Mouse (Mus musculus): ENCODE measurements around the gene Gpatch3.

Gpatch3 gene

DNA sequence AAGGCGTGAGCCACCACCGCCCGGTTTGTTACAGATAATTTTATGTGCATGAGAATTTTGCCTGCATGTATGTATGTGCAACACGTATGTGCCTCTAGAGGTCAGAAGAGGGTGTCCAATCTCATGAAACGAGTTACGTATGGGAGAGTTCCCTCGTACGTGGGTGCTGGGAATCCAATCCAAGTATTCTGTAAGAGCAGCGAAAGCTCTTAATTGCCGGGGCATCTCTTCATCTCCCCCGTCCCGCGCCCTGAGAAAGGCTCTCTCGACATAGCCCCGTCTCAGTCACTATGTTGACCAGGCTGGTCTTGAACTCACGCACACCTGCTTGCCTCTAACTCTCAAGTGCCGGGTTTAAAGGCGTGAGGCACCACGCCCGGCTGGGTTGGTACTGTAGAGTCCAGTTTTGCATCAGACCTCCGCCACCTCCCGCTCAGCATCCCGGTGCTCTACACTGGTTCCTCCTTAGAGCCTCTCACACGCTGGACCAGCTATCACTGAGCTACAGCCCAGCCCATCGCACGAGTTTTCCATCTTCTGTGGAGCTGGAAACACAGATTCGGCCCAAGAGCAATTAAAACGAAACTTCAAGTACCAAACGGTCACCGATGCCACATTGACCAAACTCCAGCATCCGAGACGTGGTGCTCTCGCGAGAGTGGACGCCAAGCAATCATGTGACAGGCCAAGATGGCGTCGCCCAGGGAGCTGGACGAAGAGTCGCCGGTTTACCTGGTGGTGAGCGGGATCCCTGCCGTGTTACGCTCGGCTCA lies at the start of gene Gpatch3:
TSS of gene Gpatch3 (plus strand) at position 676 of the 773 bp plus-strand sequence.
- peak; percentile 99 for DNase-seq (ENCODE audit: low spot score)

DNA sequence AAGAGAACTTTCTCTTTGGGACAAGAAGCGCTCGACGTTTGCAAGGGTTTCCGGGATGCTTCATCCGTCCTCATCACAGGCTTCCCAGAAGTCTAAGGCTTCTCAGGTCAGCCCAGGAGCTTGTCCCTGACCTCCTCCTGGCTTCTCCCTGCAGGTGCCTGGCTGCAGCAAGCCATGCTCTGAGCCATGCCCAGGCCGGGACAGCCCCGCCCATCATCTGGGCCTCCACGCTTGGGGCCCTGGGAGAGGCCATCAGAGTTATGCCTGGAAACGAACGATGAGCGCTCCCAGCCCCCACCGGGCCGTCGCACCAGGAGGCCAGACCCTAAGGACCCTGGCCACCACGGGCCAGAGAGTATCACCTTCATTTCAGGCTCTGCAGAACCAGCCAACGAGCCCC lies 46.8 kb upstream of the Gpatch3 start:
- DNase-seq (ENCODE audit: low spot score), result no peak

DNA sequence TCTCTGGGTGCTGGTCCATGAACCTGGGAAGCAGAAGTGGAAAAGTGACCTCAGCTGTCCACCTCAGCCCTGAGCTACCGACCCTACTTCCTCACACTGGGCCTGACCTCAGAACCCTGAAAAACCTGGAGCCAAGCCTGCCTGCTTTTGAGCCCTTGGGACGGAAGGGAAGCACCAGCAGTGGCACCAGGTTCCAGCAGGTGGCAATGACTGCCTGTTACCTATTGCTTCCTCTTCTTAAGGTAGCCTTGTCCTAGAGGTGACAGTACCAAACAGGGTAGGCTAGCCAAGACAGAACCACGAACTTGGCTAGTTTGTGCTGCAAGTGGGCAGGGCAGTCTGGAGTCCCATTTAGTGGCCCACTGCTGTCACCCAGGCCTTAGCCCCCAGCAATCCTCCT lies 41.8 kb upstream of the Gpatch3 start:
- no peak for DNase-seq (ENCODE audit: low spot score)

DNA sequence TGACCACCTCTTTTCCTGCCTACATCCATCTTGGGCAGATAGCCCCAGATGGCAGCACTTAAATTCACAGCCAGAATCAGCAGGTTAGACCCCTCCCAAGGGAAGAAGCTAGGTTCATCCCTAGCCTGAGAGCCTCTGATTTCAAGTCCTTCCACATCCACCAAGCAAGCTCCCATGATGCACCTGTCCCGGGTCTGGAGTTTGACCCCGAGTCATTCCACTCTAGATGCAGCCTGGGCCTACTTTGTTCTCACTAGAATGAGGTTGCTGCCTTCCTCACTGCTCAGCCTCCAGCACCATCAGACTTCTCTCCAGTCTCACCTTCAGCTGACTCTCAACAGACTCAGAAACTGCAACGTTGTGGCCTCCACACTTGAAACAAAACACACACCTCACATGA lies 38.5 kb upstream of the Gpatch3 start:
- DNase-seq (ENCODE audit: low spot score), result no peak

DNA sequence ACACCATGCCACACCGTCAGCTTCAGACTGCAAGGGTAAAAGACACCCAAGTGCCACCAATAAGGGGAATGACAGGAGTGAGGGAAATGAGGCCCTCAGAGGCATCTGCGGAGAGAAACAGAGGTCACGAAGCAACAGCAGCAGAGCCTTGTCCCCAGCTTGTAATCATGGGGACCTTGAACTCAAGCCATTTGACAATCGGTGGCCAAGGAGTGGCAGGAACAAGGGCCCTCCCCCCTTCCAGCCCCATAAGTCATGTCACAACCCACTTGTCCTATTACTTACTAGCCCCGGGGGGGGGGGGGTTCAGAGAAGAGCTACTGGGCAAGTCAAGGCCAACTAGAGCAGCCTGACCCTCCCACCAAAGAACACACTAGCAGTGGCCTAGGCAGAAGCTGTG lies 37.9 kb upstream of the Gpatch3 start:
- DNase-seq (ENCODE audit: low spot score), result no peak

DNA sequence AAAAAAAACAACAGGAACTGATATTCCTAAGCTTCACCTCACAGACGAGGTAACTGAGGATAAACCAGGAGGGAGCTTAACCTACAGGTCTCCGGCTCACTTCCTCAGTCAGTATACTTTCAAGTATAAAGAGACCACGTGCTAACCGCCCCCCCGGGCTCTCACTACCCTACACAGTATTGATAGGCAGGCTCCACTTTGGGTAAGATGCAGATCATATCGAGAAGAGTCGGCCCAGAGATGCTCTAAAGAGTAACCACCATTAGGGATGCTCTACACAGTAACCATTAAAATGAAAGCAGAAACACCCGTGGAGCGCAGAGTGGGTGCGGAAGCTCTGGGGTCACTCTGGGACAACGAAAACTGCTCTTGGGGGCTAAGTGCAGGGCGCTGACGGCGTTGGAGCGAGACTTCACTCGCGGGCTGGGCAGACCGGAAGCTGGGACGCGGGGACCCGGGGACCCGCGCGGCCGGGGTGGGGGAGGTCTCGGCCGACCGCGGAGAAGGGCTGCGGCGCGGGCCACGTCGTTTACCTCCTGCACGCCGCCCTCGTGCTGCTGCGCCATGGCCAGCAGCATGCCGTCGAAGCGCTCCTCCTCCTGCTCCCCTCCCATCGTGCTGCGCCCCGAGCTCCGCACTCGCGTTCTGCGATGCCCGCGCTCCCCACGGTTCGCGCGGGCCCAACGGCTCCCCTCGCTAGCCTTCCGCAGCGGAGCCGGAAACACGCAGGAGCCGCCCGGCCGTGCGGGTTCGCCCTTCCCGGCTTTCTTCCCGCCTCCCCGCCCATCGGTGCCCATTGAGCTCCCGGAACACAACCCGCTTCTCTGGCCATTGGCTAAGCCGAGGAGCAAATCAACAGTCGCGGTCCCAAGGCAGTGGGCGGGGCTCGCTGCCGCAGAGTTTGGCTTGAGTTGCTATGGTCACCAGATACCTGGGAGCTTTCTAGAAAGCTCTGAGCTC lies 29.0 kb upstream of the Gpatch3 start, which contains the start of gene Nudc:
TSS of gene Nudc (minus strand) at position 725 of the 960 bp plus-strand sequence.
- peak; percentile 99 for DNase-seq (ENCODE audit: low spot score)

DNA sequence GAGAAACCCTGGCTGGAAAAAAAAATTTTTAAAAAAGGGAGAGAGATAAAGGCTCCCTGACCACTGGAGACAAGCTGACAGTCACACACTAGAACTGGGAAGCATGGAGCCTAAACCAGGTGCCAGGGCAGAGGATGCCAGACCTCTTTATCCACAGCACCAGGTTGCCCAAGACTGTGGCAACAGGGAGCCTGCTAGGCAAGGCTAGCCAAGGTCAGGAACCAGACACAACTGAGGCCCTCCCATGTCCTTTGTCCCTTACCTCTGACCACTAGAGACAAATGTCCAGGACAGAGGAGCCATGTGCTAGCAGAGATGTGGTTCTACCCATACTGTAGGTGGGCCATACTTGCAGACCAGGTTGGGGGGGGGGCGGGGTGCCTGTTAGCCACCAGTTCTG lies 22.5 kb upstream of the Gpatch3 start:
- DNase-seq (ENCODE audit: low spot score), result no peak

DNA sequence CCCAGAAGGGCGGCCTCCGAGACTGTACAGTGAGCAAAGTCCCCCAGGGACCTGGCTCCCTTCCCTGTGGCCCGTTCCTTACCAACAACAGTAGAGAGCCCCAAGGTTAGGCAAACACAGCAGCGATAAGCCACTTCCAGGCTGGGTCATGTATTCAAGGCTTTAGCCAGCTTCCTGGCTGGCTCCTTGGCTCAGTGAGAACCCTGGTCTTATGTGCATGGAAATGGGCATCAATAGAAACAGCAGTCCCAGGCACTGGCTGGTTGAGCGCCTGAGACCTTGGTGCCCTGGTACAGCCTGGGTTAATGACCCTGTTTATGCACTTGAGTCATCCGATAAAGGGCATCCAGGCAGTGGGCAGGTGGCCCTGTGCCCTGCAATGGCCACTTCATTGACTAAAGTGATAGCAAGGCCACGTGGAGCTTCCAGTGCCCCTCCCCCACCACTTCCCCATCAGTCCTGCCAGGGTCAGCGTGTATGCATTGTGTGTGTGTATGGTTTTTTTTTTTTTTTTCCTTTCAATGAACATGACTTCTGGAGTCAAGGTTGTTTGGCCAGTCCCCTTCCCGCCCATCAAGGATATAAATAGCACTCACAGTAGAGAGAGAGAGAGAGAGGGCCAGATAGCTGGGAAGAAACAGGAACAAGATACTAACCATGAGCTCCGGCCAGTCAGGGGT lies 21.6 kb upstream of the Gpatch3 start, which contains the start of gene Nr0b2:
TSS of gene Nr0b2 (plus strand) at position 609 of the 680 bp plus-strand sequence.
- no peak for DNase-seq (ENCODE audit: low spot score)

DNA sequence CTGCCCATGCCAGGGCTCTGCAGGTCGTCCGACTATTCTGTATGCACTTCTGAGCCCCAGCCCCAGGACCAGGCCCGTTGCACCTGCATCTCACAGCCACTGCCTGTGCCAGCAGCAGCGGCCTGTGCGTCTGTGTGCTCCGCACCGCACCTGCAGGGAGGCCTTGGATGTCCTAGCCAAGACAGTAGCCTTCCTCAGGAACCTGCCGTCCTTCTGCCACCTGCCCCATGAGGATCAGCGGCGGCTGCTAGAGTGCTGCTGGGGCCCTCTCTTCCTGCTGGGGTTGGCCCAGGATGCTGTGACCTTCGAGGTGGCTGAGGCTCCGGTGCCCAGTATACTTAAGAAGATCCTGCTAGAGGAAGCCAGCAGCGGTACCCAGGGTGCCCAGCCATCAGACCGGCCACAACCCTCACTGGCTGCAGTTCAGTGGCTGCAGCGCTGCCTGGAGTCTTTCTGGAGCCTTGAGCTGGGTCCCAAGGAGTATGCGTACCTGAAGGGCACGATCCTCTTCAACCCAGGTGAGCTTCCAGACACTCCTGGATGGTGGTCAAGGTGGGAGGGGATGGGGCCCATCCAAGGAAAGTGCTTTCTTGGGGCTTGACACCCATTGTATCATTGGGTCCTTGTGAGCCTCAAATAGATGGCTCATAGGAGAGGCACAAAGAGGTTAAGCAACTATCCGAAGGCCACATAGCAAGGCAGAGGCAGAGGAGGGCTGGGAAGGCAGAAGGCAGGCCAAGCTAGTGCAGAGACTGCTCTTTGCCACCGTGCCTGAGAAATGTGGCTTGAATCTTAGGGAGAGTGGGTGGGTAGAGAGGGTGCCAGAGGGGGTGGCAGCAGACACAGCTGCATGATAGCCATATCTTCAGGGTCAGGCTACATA lies 20.9 kb upstream of the Gpatch3 start:
- no peak for DNase-seq (ENCODE audit: low spot score)

DNA sequence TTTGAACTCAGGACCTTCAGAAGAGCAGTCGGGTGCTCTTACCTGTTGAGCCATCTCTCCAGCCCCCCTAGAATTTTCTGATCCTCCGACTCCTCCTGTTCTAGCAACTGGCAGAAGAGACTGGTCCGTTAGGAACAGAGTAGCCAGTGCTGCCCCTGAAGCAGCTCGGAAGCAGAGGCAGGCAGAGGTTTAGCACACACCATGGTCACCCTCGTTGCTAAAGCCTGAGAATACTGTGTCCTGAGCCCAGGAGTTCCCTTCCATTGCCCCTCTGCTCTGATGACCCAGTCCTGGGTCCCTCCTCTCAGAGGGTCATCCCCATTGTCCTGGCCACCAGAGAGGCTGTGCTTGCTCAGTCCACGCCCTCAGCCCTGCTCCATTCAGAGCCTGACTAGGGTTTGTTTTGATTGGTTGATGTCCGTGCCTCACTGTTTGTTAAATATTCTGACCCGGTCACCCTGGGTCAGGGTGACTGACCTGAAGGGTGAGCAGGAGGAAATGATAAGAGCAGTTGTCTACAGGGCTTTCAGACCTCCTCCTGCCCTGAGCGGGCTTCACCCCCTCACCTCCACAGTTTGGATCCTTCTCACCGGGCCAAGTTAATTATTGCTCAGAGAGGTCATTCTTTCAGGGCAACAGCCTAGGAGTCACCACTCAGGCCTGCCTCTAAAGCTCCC lies 17.4 kb upstream of the Gpatch3 start:
- DNase-seq (ENCODE audit: low spot score), result peak; percentile 69

DNA sequence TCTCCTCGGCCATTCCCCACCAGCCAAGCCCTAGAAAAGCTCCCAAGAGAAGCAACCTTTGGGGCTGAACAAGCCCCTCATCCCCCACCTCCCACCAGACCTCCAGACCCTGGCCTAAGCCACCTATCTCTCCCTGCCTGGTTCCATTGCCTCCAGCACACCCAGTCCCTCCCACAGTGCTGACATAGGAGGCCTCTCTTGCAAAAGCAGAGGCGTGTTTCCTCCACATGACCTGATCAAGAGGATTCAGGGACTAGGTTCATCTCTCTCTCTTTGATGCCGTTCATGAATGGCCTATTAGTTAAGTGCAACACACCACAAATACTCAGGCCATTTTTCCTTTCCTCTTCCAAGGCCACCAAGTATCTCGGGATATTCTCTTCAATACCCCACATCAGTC lies 14.7 kb upstream of the Gpatch3 start:
- DNase-seq (ENCODE audit: low spot score), result no peak

DNA sequence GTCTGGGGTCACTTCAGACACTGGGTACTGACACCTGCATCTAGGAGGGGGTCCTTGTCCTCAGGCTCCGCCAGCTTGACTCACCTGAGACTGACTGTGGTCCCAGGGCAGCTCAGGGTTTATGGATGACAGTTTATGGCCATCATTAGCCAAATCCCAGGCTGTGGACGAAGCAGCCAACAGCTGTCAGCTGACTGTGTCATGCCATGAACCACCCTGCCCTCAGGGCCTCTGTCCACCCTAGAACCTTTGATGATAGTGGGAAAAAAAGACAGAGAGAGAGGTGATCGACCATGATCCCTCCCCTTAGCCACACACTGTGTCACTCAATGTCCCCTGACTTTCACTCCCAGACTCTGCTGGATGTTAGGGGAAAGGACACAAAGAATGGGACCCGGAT lies 12.9 kb upstream of the Gpatch3 start:
- DNase-seq (ENCODE audit: low spot score), result no peak

DNA sequence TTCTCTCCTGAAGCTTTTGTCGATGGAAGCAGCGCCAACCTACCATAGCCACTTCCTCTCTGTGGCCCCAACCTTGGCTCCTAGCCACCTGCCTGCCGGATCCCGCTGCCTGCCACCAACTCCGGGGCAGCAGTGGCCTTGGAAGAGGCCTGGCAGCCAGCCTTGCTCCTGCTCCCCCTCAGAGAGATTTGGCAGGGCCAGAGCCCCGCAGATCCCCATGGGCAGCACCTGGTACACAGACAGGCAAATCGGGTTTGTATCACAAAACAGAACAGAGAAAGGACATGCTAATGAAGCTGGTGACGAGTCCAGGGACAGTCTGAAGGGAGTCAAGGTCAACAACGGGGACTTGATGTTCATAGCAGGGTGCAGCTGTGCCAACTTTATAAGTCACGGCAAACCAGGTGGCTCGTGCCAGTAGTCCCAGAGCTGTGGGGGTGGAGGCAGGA lies 11.4 kb upstream of the Gpatch3 start:
- DNase-seq (ENCODE audit: low spot score), result no peak

DNA sequence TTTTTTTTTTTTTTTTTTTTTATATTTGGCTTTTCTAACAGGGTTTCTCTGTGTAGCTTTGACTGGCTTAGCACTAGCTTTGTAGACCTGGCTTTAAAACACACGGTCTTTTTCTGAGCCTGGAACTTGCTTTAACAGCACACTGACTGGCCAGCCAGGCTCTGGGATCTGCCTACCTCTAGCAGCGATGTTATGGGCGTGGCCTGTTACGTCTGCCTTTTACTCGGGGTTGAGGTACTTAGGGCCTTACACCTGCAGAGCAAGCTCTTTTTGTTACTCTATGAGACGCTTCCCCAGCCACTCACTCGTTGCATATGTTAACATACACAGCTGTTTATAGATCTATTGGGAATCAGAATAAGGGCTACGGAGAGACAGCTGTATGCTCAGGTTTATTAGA lies 7.3 kb upstream of the Gpatch3 start:
- no peak for DNase-seq (ENCODE audit: low spot score)

DNA sequence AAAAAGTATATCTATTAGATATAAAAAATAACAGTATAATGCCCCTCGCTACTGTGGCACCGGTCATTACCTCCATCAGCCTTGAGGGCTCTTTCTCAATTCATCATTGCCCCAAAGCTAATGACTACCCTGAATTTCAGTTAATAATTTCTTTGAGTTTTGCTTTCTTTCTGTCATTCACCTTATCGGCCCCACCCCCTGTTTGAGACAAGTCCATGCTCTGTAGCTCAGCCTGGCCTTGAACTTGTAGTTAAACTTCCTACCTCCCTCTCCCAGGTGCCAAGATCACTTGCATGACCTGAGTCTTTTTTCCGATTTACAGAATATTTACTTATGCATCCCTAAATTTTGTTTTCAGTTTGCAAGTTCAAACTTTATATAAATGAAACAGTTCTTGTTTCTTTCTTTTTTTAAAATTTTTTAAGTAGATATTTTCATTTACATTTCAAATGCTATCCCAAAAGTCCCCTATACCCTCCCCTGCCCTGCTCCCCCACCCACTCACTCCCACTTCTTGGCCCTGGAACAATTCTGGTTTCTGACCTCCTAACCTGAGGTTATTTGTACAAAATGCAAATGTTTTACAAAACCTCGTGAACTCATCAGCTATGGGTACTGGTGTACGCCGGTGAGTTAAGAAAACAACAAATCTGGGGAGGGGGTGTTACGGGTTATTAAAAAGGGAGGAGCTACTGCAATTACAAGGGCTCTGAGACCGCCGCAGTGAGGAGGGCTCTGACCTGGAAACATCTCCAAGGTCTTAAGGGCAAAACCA lies 5.1 kb upstream of the Gpatch3 start:
- no peak for DNase-seq (ENCODE audit: low spot score)

DNA sequence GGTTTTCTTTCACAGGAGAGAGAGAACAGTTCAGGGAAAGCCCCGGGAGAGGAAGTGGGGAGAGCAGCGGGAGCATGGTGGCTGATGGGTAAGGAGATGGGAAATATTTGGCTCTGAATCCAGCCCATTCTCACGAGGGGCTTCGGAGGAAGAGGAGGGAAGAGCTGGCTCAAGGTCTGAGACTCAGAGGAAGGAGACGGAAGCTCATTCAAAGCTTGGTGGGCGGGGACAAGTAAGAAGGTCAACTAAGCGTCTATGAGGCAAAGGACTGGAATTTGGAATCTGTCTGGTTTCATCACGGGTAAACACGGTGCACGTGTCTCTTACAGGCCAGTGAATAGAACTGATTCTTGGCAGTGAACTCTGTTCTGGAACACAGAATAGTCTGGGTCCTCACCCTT lies 4.5 kb upstream of the Gpatch3 start:
- DNase-seq (ENCODE audit: low spot score), result no peak

DNA sequence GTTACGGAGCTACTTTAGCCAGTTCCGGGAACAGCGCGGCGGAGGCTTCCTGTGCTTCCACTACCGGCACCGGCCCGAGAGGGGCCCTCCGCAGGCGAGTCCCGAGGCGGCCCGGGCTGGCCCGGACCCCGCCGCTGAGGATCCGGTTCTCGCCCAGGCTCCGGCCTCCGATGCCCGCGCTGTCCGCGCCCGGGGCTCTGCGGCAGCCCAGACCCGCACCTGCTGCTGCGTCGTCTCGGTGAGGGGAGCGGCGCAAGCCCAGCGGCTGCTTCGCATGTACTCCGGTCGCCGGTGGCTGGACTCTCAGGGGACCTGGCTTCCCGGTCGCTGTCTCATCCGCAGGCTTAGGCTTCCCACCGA lies 278 bp downstream of the Gpatch3 start:
- DNase-seq (ENCODE audit: low spot score), result no peak

DNA sequence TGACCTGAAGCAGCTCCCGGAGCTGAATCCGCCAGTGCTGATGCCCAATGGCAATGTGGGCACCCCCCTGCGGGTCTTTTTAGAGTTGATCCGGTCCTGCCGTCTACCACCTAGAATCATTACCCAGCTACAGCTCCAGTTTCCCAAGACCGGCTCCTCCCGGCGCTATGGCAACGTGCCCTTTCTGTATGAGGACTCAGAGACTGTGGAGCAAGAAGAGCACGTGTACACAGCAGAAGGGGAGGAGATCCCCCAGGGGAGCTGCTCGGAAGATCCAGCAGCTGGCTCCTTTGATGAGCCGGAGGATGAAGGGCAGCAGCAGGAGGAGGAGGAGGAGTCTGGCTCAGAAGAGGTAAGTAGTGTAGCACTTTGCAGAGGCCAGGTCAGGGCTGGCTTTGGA lies 3.4 kb downstream of the Gpatch3 start:
- no peak for DNase-seq (ENCODE audit: low spot score)

DNA sequence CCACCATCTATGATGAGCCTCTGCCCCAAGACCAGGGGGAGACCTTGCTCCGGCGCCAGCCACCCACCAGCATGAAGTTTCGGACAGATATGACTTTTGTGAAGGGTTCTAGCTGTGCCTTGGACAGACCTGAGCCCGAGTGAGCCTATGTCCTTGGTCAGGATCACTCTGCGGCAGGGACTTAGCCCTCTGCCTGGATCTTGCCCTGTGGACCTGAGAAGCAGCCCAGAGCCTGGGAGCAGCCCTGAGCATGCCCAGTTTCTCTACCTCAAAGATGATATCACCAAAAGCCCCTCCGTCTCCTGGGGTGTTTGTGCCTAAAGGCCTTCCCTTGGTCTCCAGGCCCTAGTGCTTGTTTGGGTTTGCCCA lies 9.1 kb downstream of the Gpatch3 start:
- no peak for DNase-seq (ENCODE audit: low spot score)
